ENCODE assay signal across 20 mouse cellular contexts in the genomic region with DNA sequence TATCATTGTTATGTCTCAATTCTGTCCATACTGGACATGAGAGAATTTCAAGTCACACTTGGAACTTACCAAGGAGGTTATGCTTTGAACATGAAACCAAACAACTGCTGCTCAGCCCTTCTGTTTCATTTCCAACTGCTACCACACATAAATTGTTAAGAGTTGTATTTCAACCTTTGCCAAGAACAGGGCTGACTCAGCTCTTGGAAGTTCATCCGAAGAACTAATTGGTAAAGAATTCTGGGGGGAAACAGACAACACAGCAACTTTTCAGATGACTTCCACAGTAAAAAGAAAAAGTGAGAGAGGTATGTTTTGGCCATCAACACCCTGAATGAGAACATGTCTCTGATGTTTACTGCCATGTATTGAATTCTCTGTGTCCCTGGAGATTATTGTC.
DNase-seq lines count a peak whose midpoint lies in the region; ATAC-seq and TF ChIP-seq lines count a peak whose summit lies in the region.
"Had no signal": no experiment of that assay in that cellular context is flagged by ENCODE, and none has a peak within 500 bp of the region (broad histone marks: within the 10 kb centered on the region; RNA-seq: fewer than 3 reads in every experiment).

No protein-coding gene starts in this region.

- TF ChIP-seq CTCF in lung, postnatal 0 days (IDR thresholded peaks at IDR 0.05) = no peak

- H3K9ac ChIP-seq in lung, postnatal 0 days (replicated peaks; ENCODE audit: low read depth) = no peak overlapping the region
- H3K9ac ChIP-seq: heart, embryonic 15.5 days; limb, embryonic 12.5 days; liver, embryonic 14.5 days; stomach, embryonic 15.5 days had no signal

- H3K4me1 ChIP-seq in lung, postnatal 0 days (ENCODE audit: insufficient read depth, low read depth, low read length) = no peaks in the 10 kb centered on the region
- H3K4me1 ChIP-seq: heart, embryonic 15.5 days; hindbrain, embryonic 10.5 days; limb, embryonic 12.5 days; stomach, embryonic 15.5 days had no signal

- no peak overlapping the region for H3K27ac ChIP-seq in lung, postnatal 0 days (ENCODE audit: low read length)
- H3K27ac ChIP-seq: heart, adult 2 months; heart, embryonic 15.5 days; hindbrain, embryonic 10.5 days; hindbrain, postnatal 0 days; limb, embryonic 12.5 days; liver, embryonic 14.5 days; stomach, embryonic 15.5 days had no signal

- H3K4me3 ChIP-seq in lung, postnatal 0 days (ENCODE audit: low read depth, low read length) = no peak overlapping the region
- H3K4me3 ChIP-seq: heart, adult 2 months; heart, embryonic 15.5 days; hindbrain, embryonic 10.5 days; limb, embryonic 12.5 days; stomach, embryonic 15.5 days had no signal

- 56% methylated on average over 1 of the region's 1 CpGs for WGBS in lung, postnatal 0 days

- no peaks in the 10 kb centered on the region for H3K36me3 ChIP-seq in lung, postnatal 0 days (ENCODE audit: insufficient read depth, low read length)
- H3K36me3 ChIP-seq: heart, embryonic 15.5 days; hindbrain, embryonic 10.5 days; limb, embryonic 12.5 days; stomach, embryonic 15.5 days had no signal

- no peaks in the 10 kb centered on the region for H3K27me3 ChIP-seq in lung, postnatal 0 days (replicated peaks; ENCODE audit: insufficient read depth, low read length)
- H3K27me3 ChIP-seq: heart, embryonic 15.5 days; limb, embryonic 12.5 days; stomach, embryonic 15.5 days had no signal

- DNase-seq in adrenal gland, postnatal 36 days = peak; percentile 7 to 38
- DNase-seq in adrenal gland, postnatal 25 days = no peak
- DNase-seq in kidney, adult 8-10 months = peak; percentile 24 to 26
- DNase-seq in kidney, postnatal 4 days = no peak
- peak; percentile 8 for DNase-seq in lung, postnatal 0 days (ENCODE audit: low spot score)
- no peak for DNase-seq in lung, postnatal 14 days
- no peak for DNase-seq in c-Kit-positive CD71-positive TER-119-positive erythroid progenitor cells, embryonic 14.5 days (ENCODE audit: low spot score)
- DNase-seq: cerebellum, adult 8-10 months; gastrocnemius, postnatal 10 days; heart, adult 2 months; right cerebral cortex, postnatal 25 days; thymus, adult 18-20 months; thymus, postnatal 4 days had no signal

- no peaks in the 10 kb centered on the region for H3K9me3 ChIP-seq in lung, postnatal 0 days (ENCODE audit: low read length)
- H3K9me3 ChIP-seq: heart, embryonic 15.5 days; hindbrain, embryonic 10.5 days; limb, embryonic 12.5 days; stomach, embryonic 15.5 days had no signal

- no peak for ATAC-seq in lung, postnatal 0 days
- ATAC-seq: hindbrain, postnatal 0 days; intestine, postnatal 0 days had no signal

- no peak for TF ChIP-seq EP300 in lung, postnatal 0 days (IDR thresholded peaks at IDR 0.05)

- H3K4me2 ChIP-seq in lung, postnatal 0 days (replicated peaks; ENCODE audit: low read depth, low read length) = no peak overlapping the region
- H3K4me2 ChIP-seq: heart, embryonic 15.5 days; limb, embryonic 12.5 days; stomach, embryonic 15.5 days had no signal

Comparison
In these comparisons a context has a peak if more than half of its experiments do, and no peak if none do; other contexts are left out.
1. DNase-seq: peak in adrenal gland, postnatal 36 days (2 of 2), kidney, adult 8-10 months (2 of 2) and lung, postnatal 0 days (single experiment); none in adrenal gland, postnatal 25 days (single experiment), kidney, postnatal 4 days (0 of 2), lung, postnatal 14 days (single experiment) and c-Kit-positive CD71-positive TER-119-positive erythroid progenitor cells, embryonic 14.5 days (single experiment).